Mouse (Mus musculus) macrophage (primary cell): Measurements from ENCODE around the gene Ifngr2. TPM values are rescaled to one million over a fixed set of nuclear protein-coding genes. Genes with fewer than 3 reads are reported as not detected.

ENCODE experiments used
- polyA plus RNA-seq: library from polyadenylated mRNA; stranded (reverse); fragments of 250-400 nt; gene quantifications from 3 replicates; pipeline ENCODE4 v1.2.4, GENCODE M21; 2018; ENCODE audit warnings: inconsistent platforms

Gene Ifngr2
- polyA plus RNA-seq, 1 experiment from 2014 or later = 84.8 TPM

Other genes with a start within 250 kb of the Ifngr2 start
- gene Ifnar2, start 174.3 kb upstream of the Ifngr2 start, polyA plus RNA-seq = 183 to 327 TPM (median 193 TPM) in 3 replicates
- gene Gm21970, start 155.4 kb upstream of the Ifngr2 start, polyA plus RNA-seq = not detected in 3 replicates
- 357 to 533 TPM (median 380 TPM) in 3 replicates for gene Il10rb, start 140.9 kb upstream of the Ifngr2 start, polyA plus RNA-seq
- gene Ifnar1, start 61.8 kb upstream of the Ifngr2 start, polyA plus RNA-seq = 64.7 to 104 TPM (median 89.0 TPM) in 3 replicates
- 30.7 to 45.3 TPM (median 34.4 TPM) in 3 replicates for gene Tmem50b, start 50.7 kb downstream of the Ifngr2 start, polyA plus RNA-seq
- gene Dnajc28, start 72.0 kb downstream of the Ifngr2 start, polyA plus RNA-seq = 1.9 to 6.9 TPM (median 5.2 TPM) in 3 replicates
- gene Gart, start 99.9 kb downstream of the Ifngr2 start, polyA plus RNA-seq = 25.7 to 72.6 TPM (median 28.7 TPM) in 3 replicates
- 164 to 188 TPM (median 188 TPM) in 3 replicates for gene Son, start 100.4 kb downstream of the Ifngr2 start, polyA plus RNA-seq
- gene Donson, start 141.7 kb downstream of the Ifngr2 start, polyA plus RNA-seq = 4.9 to 12.7 TPM (median 6.0 TPM) in 3 replicates
- 20.6 to 32.6 TPM (median 28.8 TPM) in 3 replicates for gene Cryzl1, start 181.9 kb downstream of the Ifngr2 start, polyA plus RNA-seq
- gene Itsn1, start 182.2 kb downstream of the Ifngr2 start, polyA plus RNA-seq = 89.5 to 216 TPM (median 138 TPM) in 3 replicates